Mouse (Mus musculus): ENCODE measurements around the gene Npw. TPM values are rescaled to one million over a fixed set of nuclear protein-coding genes. Genes with fewer than 3 reads are reported as not detected.

Npw gene
- total RNA-seq (2017) = not detected in 2 replicates

DNA sequence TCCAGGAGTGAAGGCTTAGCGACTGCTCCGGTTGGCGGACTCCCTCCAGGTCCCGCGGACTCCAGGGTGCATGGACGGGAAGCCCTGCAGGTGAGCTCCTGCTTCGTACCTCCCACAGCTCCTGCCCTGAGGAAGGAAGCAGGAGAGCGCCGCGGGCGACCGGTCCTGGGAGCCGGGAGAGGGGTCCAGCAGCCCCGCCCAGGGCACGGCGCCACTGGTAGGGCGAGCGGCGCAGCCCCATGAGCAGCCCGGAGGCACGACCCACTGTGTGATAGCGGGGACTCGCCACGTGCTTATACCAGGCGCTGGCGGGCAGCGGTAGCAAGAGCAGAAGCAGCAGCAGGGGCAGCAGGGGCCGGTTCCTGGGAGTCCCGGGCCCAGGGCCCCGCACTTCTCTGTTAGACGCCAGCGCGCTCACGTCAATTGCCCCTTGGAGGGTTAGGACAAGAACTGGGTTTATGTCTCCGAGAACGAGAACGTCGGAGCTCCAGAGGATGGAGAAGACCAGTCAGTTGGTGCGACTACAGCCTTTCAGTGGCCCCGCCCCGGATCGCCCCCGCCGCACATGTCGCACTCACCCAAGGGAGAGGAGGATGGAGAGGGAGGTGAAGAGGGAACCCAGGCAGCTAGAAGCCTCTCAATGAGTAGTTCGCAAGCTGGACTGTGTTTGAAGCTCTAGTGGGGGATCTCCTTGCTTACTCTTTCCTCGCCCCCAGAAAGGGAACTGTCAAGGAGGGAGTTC, at the start of gene Npw:
Gene Npw, minus strand, starts transcription at position 441 of the 742 bp plus-strand sequence.
- ATAC-seq (ENCODE audit: extremely low read depth, insufficient number of reproducible peaks, low FRiP score, poor library complexity, severe bottlenecking) = no peak

DNA sequence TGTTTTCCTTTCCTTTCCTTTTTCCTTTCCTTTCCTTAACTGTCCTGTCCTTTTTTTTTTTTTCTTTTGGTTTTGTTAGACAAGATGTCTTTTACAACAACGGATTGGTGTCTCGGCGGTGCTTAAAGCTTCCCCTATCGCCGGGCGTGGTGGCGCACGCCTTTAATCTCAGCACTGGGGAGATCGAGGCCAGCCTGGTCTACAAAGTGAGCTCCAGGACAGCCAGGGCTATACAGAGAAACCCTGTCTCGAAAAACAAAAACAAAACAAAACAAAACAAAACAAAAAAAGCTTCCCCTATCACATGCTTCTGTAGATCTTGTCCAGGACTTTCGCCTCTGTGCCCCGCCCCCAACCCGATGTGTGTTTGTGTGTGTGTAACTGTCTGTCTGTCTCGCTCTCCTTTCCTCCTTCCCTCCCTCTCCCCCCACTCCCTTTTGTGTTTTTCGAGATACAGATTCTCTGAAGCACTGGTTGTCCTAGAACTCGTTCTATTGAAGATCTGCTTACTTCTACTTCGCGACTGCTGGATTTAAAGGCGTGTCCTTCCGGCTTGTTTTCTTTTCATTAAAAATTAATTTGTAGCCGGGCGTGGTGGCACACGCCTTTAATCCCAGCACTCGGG, 49.7 kb upstream of the Npw start:
- ATAC-seq (ENCODE audit: extremely low read depth, insufficient number of reproducible peaks, low FRiP score, poor library complexity, severe bottlenecking) = no peak

DNA sequence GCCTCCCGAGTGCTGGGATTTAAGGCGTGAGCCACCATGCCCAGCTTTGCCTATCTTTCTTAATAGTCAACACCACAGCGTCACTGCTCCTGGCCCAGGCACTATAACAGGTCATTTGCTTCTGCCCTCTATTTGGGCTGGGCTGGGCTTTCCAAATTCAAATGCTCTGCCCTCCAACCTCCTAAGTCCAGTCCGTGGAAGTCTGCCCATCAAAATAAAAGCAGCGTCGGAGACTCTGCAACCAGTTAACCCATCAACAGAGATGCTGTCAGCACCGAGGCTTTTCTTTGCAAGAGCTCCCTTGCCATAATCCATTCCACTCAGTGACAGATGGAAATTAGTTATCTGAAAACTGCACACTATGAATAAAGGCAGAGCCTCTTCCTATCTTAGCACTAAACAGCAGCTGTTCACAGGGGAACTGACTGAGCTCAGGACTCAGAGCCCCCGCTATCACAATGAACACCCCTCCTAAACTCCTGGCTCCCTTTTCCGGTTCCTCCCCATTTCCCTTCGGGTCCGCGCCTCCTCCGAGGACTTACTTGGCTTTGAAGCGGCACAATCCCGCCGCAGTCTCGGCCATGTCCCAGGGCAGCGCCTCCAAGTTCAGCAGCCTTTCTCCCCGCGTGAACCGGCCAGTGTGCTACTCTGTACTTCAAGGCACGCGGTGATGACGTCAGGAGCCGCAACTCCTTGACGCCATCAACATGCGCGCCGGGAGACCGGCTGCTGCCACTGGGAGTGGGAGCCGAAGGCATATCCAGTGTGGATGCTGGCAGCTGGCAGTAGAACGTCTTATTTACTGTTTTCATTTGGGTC, 48.9 kb upstream of the Npw start, which contains the start of gene Tbl3:
Gene Tbl3, minus strand, starts transcription at position 679 of the 819 bp plus-strand sequence.
- peak; percentile 89 for ATAC-seq (ENCODE audit: extremely low read depth, insufficient number of reproducible peaks, low FRiP score, poor library complexity, severe bottlenecking)

DNA sequence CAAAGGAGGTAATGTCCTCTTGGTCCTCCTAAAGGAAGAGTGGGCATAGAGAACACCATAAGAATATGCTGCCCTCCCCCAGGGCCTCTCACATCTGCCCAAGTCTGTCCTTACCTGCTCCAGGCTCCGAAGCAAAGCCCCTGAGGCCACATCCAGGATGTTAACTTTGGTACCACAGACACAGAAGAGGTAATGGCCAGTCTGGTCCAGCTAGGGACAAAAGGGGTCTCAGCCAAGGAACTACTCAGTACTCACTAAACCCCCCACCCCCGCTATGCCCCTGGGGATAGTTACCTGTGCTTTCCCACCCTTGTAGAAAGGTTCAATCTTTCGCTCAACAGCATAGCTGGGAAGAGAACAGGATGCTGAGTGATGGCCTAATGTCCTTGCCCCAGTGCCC, 47.6 kb upstream of the Npw start:
- ATAC-seq (ENCODE audit: extremely low read depth, insufficient number of reproducible peaks, low FRiP score, poor library complexity, severe bottlenecking) = no peak

DNA sequence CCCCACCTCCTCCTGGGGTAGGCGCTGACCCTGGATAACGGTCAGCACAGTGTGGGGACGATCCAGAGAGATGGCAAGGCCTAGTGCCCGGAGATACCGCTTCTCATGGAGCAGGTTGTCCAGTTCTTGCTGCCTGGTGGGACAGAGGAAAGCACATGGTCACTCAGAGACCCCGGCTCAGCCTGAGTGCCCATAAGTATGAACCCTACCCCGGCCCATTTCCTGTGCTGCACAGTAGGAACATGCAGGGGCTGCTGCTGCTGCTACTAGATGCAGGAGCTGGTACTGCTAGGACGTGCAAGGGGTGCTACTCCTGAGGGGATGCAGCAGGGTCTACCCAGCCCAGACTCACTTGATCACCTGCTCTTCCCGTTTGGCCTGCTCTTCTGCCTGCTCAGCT, 43.0 kb upstream of the Npw start:
- ATAC-seq (ENCODE audit: extremely low read depth, insufficient number of reproducible peaks, low FRiP score, poor library complexity, severe bottlenecking) = no peak

DNA sequence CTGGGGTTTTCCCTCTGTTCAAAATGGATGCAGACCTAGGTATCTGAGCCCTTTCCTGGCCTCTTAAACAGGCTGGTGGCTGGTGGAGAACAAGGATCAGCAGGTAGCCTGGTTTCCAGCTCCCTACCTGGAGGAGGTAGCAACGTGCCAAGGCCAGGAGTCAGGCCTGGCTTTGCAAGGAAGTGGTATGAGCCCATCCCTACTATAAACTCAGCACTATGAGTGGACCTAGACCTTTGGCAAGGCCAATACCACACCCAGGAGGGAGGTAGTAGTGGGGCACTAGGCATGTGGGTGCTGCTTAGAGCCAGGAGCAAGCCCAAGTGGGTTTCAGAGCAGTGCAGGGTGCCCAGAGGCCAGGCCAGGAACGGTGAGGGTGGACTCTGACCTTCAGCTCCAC, 41.2 kb upstream of the Npw start:
- ATAC-seq (ENCODE audit: extremely low read depth, insufficient number of reproducible peaks, low FRiP score, poor library complexity, severe bottlenecking) = no peak

DNA sequence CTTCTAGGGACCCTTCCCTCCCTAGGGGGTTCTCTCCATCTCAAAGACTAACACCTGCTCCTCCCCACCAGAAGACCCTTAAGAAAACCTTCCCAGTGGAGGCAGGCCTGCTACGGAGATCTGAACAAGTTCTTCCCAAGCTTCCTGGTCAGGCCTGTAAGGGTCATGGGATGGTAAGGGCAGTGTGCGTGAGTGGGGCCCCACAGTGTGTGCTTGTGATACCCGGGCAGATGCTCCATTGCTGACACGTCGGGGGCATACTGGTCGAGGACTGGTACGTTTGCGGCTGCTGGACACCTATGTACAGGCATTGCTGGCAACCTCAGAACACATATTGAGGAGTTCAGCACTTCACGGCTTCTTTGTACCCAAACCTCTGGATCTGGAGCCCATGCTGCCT, 40.5 kb upstream of the Npw start:
- no peak for ATAC-seq (ENCODE audit: extremely low read depth, insufficient number of reproducible peaks, low FRiP score, poor library complexity, severe bottlenecking)

DNA sequence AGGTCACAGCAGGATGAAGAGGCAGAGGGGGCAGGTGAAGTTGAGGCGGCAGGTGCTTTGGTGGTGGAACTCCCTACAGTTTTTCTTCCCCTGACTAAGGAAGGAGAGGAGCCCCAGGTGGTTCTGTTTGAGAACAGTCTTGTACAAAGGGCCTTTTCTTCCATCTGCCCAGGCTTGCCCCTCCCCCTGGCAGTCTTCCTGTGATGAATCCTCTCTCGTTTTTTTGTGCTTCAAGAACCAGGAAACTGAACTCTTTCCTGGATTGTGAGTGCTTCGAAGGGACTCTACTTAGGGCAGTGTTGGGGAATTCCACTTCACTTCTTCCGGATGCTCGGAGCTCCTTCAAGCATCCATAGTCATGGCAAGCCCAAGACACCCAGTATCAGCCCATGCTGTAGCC, 39.7 kb upstream of the Npw start:
- no peak for ATAC-seq (ENCODE audit: extremely low read depth, insufficient number of reproducible peaks, low FRiP score, poor library complexity, severe bottlenecking)

DNA sequence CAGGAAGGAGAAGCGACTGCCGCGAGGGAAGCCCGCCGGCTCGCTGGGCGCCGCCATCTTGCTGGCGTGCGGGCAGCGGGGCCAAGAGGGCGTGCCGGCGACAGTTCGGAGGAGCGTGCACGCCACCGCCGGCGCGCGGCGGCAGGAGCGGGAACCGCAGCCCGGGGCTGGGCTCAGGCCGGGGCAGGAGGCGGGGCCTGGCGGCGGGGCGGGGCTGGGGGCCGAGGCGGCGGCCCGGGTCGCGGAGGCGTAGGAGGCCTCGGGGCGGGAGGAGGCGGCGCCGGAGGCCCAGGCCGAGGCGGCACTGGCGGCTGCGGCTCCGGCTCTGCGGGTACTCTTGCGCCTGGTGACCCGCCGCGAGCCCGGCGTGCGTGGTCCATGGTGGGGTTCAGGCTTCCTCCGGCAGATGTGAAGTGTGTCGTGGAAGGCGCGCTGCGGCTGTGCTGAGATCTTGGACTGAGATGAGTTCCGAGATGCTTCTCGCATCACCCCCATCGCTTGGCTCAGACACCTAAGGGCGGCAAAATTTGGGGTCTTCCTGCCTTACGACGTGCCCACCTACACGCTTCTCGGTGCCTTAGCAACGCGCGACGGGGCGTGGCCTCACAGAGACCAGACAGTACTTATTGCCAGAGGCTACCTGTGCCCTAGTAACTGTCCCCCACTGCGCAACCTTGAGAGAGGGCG, 37.9 kb upstream of the Npw start, which contains the start of the genes Gfer and Noxo1:
Gene Gfer, minus strand, starts transcription at position 146 of the 687 bp plus-strand sequence.
Gene Noxo1, plus strand, starts transcription at position 224 of the 687 bp plus-strand sequence.
- ATAC-seq (ENCODE audit: extremely low read depth, insufficient number of reproducible peaks, low FRiP score, poor library complexity, severe bottlenecking) = peak; percentile 56

DNA sequence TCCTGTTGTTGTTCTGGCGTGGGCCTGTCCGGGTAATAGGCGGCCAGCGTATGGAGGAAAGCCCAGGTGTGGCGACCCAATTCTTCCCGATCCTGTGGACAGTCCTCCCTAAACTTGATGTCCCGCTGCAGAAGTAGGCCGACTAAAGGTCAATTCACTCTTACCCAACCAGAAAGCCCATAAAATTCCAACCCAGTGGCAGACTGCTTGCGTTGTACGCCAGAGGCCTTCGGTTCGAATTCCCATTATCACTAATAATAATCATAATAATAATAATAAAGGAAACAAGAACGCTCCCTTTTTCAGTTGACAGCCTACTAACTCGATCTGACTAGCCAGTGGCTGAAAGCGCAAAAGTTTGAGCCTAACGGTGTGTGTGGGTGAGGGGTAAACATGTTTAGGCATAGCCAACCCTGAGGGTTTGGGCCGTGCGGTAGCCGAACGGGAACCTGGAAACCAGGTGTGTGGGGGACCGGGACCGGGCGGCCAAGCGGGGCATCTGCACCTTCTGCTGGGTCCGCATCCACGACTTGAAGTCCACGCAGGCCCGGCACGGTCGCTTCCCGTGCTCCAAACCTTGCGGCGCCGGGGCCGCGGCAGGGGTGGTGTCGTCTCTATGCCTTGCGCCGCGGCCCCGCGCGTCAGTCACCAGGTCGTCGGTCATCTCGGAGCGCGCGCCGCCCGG, 37.2 kb upstream of the Npw start:
- no peak for ATAC-seq (ENCODE audit: extremely low read depth, insufficient number of reproducible peaks, low FRiP score, poor library complexity, severe bottlenecking)

DNA sequence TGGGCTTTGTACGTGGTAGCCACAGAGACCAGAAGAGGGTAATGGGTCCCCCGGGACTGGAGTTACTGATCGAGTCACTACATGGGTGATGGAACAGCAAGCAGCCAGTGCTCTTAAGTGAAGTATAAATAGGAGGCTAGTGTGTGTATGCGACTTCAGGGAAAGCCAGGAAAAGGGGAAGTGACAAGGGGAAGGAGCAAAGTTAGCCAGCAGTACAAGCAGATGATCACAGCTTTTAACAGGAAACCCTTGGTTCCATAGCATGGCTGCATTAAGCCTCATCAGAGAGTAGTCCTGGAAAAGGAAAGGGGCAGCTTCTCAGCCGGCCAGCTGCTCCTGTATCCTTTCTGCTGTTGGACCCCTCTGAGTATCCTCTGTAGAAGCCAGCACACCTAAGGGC, 34.1 kb upstream of the Npw start:
- no peak for ATAC-seq (ENCODE audit: extremely low read depth, insufficient number of reproducible peaks, low FRiP score, poor library complexity, severe bottlenecking)

DNA sequence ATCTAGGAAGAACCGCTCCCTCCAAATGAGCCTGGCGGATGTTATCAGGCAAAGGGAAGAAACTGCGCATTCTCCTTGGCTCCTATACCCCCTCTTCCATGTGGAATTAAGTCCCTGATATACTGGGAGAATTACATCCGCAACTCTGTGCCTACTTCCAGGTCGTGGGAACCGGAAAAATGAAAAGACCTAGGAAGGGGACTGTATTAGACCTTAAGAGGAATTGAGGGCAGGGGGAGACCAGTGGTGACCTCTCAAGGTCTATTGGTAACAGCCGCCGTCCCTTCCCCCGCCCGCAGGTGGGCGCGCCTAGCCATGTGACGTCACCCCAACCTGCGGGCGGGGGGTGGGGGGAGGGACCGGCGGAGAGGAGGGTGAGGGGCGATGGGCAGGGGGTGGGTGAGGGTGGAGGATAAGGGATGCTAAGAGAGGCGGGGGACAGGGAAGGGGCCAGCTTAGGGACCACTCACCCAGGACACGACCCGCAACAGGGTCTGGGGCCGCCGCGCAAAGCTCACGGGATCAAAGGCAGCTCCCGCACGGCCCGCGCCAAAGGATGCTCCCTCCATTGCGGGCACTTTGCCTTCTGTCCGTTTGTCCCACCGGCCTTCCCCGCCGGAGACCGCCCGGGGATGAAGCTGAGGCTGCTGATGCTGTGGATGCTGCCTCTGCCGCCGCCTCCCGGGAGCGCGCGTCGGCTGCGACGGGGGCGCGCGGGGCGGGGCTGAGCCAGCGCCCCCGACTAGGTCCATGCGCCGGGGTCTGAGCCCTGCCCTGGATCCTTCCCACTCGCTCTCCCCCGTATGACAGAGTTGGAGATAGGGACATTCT, 31.2 kb upstream of the Npw start, which contains the start of gene Syngr3:
Gene Syngr3, minus strand, starts transcription at position 705 of the 831 bp plus-strand sequence.
- no peak for ATAC-seq (ENCODE audit: extremely low read depth, insufficient number of reproducible peaks, low FRiP score, poor library complexity, severe bottlenecking)

DNA sequence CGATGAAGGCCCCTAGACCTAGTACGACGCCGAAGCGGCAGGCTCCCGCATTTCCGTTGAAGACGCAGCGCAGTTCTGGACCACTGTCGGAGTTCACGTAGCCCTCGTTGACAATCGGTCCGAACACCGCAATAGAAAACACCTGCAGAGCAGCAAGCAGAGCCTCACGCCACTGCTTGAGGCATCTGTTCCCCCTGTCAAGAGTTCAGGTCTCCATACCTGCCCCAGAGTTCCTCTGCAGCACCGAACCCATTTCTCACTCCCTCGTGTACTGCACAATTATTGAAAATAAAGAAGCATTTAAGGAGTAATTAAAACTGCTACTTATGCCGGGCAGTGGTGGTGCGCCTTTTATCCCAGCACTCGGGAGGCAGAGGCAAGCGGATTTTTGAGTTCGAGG, 29.3 kb upstream of the Npw start:
- ATAC-seq (ENCODE audit: extremely low read depth, insufficient number of reproducible peaks, low FRiP score, poor library complexity, severe bottlenecking) = no peak

DNA sequence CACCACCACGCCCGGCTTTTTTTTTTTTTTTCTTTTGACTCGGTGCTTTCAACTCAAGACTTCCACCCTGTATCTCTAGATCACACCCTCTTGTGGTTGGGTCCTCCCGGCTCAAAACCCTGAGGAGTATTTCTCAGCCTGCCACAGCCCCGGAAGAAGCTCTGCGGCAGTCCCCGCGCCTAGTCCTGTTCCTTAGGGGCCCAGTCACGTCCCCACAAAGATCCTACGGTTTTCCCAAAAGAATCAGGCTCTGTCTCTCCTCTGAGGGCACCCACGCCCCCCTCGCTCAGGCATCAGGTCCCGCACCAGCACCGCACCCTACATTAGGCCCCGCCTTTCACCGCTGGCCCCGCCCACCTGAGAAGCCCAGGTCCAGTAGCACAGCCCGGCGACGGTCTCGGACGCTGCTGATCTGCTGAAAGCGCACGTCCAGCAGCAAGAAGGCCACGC, 28.9 kb upstream of the Npw start:
- ATAC-seq (ENCODE audit: extremely low read depth, insufficient number of reproducible peaks, low FRiP score, poor library complexity, severe bottlenecking) = peak; percentile 44; the same call in 1 of the 2 replicates

DNA sequence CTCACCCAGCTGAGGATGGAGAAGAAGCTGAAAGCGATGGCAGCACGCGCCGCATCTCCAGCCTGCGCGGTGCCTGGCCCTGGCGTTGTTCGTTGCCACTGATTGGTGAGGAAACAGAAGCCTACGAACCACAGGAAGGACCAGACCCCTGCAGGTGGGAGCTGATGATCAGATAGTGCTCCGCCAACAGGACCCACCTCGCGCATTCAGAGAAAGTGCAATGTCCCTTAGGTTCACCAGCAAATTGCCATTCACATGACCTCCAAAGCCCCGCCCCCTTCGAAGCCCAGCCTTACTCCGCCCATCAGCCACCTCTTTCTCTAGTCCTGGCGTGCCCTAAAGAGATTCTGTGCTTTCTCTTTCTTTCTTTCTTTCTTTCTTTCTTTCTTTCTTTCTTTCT, 28.3 kb upstream of the Npw start:
- peak; percentile 51; the same call in 1 of the 2 replicates for ATAC-seq (ENCODE audit: extremely low read depth, insufficient number of reproducible peaks, low FRiP score, poor library complexity, severe bottlenecking)

DNA sequence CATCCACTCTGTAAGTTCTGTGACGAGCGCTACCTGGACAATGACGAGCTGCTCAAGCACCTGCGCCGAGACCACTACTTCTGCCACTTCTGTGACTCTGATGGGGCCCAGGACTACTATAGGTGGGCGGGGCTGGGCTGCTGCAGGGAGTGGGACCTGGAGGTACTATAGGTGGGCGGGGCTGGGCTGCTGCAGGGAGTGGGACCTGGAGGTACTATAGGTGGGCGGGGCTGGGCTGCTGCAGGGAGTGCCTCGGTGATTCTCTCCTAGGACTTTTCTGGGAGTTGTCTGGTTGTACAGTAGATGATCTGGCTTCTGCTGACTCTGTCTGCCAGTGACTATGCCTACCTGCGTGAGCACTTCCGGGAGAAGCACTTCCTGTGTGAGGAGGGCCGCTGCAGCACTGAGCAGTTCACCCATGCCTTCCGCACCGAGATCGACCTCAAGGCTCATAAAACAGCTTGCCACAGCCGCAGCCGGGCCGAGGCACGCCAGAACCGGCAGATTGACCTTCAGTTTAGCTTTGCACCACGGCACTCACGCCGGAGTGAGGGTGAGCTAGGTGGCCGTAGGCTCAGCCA, 19.3 kb upstream of the Npw start:
- no peak for ATAC-seq (ENCODE audit: extremely low read depth, insufficient number of reproducible peaks, low FRiP score, poor library complexity, severe bottlenecking)

DNA sequence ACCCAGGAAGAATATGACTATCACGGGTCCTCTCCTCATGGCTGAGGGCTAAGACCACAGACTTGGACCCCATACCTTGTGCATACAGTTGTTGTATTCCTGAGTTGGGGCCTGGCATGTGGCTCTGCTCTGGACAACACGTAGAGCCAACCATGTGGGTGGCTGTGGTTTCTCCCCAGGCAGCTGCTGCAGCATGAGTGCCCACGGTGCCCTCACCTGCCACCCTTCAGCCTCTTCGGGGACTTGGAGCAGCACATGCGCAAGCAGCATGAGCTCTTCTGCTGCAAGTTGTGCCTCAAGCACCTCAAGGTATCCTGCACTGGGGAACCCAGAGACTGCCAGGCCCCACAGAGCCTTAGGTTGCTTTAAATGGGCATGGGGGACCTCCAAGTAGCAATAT, 18.6 kb upstream of the Npw start:
- no peak for ATAC-seq (ENCODE audit: extremely low read depth, insufficient number of reproducible peaks, low FRiP score, poor library complexity, severe bottlenecking)
